Comparison of ENCODE assay signal across 9 mouse cellular contexts in genomic region chr3:144556625-144557324, GRCm38 (mm10). TPM values are rescaled to one million over a fixed set of nuclear protein-coding genes. Genes with fewer than 3 reads are reported as not detected.
DNase-seq lines count a peak whose midpoint lies in the region; ATAC-seq lines count a peak whose summit lies in the region.
"Had no signal": no experiment of that assay in that cellular context is flagged by ENCODE, and none has a peak within 500 bp of the region (broad histone marks: within the 10 kb centered on the region; RNA-seq: fewer than 3 reads in every experiment).

No protein-coding gene starts in this region.

- H3K4me1 ChIP-seq in heart, embryonic 15.5 days (replicated peaks): peaks cover 26% of the 10 kb centered on the region
- peaks cover 52% of the 10 kb centered on the region for H3K4me1 ChIP-seq in forebrain, embryonic 12.5 days
- H3K4me1 ChIP-seq in kidney, embryonic 16.5 days (ENCODE audit: insufficient read depth, low read length): peaks cover 19% of the 10 kb centered on the region
- H3K4me1 ChIP-seq in neural tube, embryonic 14.5 days (ENCODE audit: control insufficient read depth, insufficient read depth, low read length): peaks cover 22% of the 10 kb centered on the region

- no peak overlapping the region for H3K27ac ChIP-seq in heart, embryonic 15.5 days
- peak overlapping the region; percentile 77 for H3K27ac ChIP-seq in forebrain, embryonic 12.5 days
- 0 out of 2 replicates have a peak overlapping the region, but pooled peaks have one; percentile 30 for H3K27ac ChIP-seq in kidney, embryonic 16.5 days (ENCODE audit: low read length)
- no peak overlapping the region for H3K27ac ChIP-seq in neural tube, embryonic 14.5 days (ENCODE audit: low read depth, low read length)

- ATAC-seq in heart, embryonic 15.5 days (replicated peaks; ENCODE audit: insufficient number of reproducible peaks, insufficient read depth, low FRiP score, low read depth): 0 out of 2 replicates have a peak, but pooled peaks have one; percentile 27
- ATAC-seq in forebrain, embryonic 12.5 days (ENCODE audit: low FRiP score): peak; percentile 51
- peak; percentile 85 for ATAC-seq in kidney, embryonic 16.5 days (ENCODE audit: low FRiP score, low TSS enrichment)
- ATAC-seq in neural tube, embryonic 14.5 days (ENCODE audit: low read depth): 0 out of 2 replicates have a peak, but pooled peaks have one; percentile 42

- WGBS in heart, embryonic 15.5 days: 20% methylated on average over 16 of the region's 16 CpGs
- 2% methylated on average over 16 of the region's 16 CpGs for whole genome bisulfite sequencing in forebrain, embryonic 12.5 days
- WGBS in kidney, embryonic 16.5 days: 11% methylated on average over 16 of the region's 16 CpGs
- 3% methylated on average over 16 of the region's 16 CpGs for WGBS in neural tube, embryonic 14.5 days

- peak overlapping the region; percentile 4; the same call in 1 of the 2 replicates for H3K9ac ChIP-seq in heart, embryonic 15.5 days
- peak overlapping the region; percentile 50 for H3K9ac ChIP-seq in forebrain, embryonic 12.5 days
- H3K9ac ChIP-seq in kidney, embryonic 16.5 days (replicated peaks; ENCODE audit: low read length): peak overlapping the region; percentile 33
- H3K9ac ChIP-seq in neural tube, embryonic 14.5 days (replicated peaks; ENCODE audit: low read depth, low read length): peak overlapping the region; percentile 34; the same call in 1 of the 2 replicates

- no peaks in the 10 kb centered on the region for H3K9me3 ChIP-seq in heart, embryonic 15.5 days (replicated peaks)
- H3K9me3 ChIP-seq in forebrain, embryonic 12.5 days: no peaks in the 10 kb centered on the region
- no peaks in the 10 kb centered on the region for H3K9me3 ChIP-seq in kidney, embryonic 16.5 days (ENCODE audit: low read length)
- H3K9me3 ChIP-seq in neural tube, embryonic 14.5 days (ENCODE audit: control insufficient read depth, low read length): no peaks in the 10 kb centered on the region

- no peaks in the 10 kb centered on the region for H3K27me3 ChIP-seq in heart, embryonic 15.5 days
- no peaks in the 10 kb centered on the region for H3K27me3 ChIP-seq in forebrain, embryonic 12.5 days
- H3K27me3 ChIP-seq in kidney, embryonic 16.5 days (ENCODE audit: insufficient read depth, low read length): no peaks in the 10 kb centered on the region
- no peaks in the 10 kb centered on the region for H3K27me3 ChIP-seq in neural tube, embryonic 14.5 days (ENCODE audit: control insufficient read depth, insufficient read depth, low read length)

- H3K4me3 ChIP-seq in heart, embryonic 15.5 days: no peak overlapping the region; the same call in 1 of the 2 replicates
- peak overlapping the region; percentile 15 for H3K4me3 ChIP-seq in forebrain, embryonic 12.5 days (replicated peaks)
- peak overlapping the region; percentile 15; the same call in 1 of the 2 replicates for H3K4me3 ChIP-seq in kidney, embryonic 16.5 days (ENCODE audit: low read length)
- no peak overlapping the region for H3K4me3 ChIP-seq in neural tube, embryonic 14.5 days (ENCODE audit: low read depth, low read length)

- intact Hi-C loops in heart, postnatal 25 days (cut with DNase I): no loop called here

- DNase-seq in heart, postnatal 25 days (ENCODE audit: low spot score): no peak
- DNase-seq in layer of hippocampus, postnatal 14 days (ENCODE audit: low spot score in 2 of 2): no peak
- DNase-seq in natural killer cell, adult 2 months (ENCODE audit: low spot score in 2 of 2): no peak
- DNase-seq in B cell, adult 2 months: no peak

- peak overlapping the region; percentile 42 for H3K4me2 ChIP-seq in heart, embryonic 15.5 days
- H3K4me2 ChIP-seq in forebrain, embryonic 12.5 days: peak overlapping the region; percentile 47
- peak overlapping the region; percentile 52 for H3K4me2 ChIP-seq in kidney, embryonic 16.5 days (replicated peaks; ENCODE audit: low read depth, low read length)
- H3K4me2 ChIP-seq in neural tube, embryonic 14.5 days (ENCODE audit: low read depth, low read length): peak overlapping the region; percentile 38; the same call in 1 of the 2 replicates
- H3K4me2 ChIP-seq: liver, embryonic 11.5 days had no signal

- no peaks in the 10 kb centered on the region for H3K36me3 ChIP-seq in heart, embryonic 15.5 days
- H3K36me3 ChIP-seq in forebrain, embryonic 12.5 days (replicated peaks): 0 out of 2 replicates have a peak, but pooled peaks cover 4% of the 10 kb centered on the region
- H3K36me3 ChIP-seq in kidney, embryonic 16.5 days (ENCODE audit: insufficient read depth, low read length): no peaks in the 10 kb centered on the region
- no peaks in the 10 kb centered on the region for H3K36me3 ChIP-seq in neural tube, embryonic 14.5 days (ENCODE audit: control insufficient read depth, insufficient read depth, low read length)

RNA-seq across cellular contexts. Expression of gene Hs2st1, which starts 13.2 kb away (rescaled TPM):
- 6.1 and 6.9 TPM in 2 replicates for polyA plus RNA-seq in heart, embryonic 15.5 days (2015; fragmentation: Nextera tagmentation; extraction: Ambion mirVana)
- total RNA-seq in heart, postnatal 25 days (2021): 10 to 100 TPM in 1 of 2 experiments, 1 to 10 TPM in 1; 9.8 to 10.3 TPM
- 35.7 and 39.1 TPM in 2 replicates for polyA plus RNA-seq in forebrain, embryonic 12.5 days (2016; fragmentation: Nextera tagmentation; extraction: Ambion mirVana)
- polyA plus RNA-seq in kidney, embryonic 16.5 days (2015; fragmentation: Nextera tagmentation; extraction: Ambion mirVana): 10.2 and 11.3 TPM in 2 replicates
- 17.0 and 18.6 TPM in 2 replicates for polyA plus RNA-seq in neural tube, embryonic 14.5 days (2014; fragmentation: Nextera tagmentation; extraction: Ambion mirVana)
- total RNA-seq in layer of hippocampus, postnatal 14 days (2021): 10 to 100 TPM; 45.1 to 45.9 TPM

RNA-seq across cellular contexts. Expression of gene Selenof, which starts 13.3 kb away (rescaled TPM):
- polyA plus RNA-seq in heart, embryonic 15.5 days (2015; fragmentation: Nextera tagmentation; extraction: Ambion mirVana): 415 and 448 TPM in 2 replicates
- 100 to 1,000 TPM; 141 to 147 TPM for total RNA-seq in heart, postnatal 25 days (2021)
- polyA plus RNA-seq in forebrain, embryonic 12.5 days (2016; fragmentation: Nextera tagmentation; extraction: Ambion mirVana): 467 and 480 TPM in 2 replicates
- polyA plus RNA-seq in kidney, embryonic 16.5 days (2015; fragmentation: Nextera tagmentation; extraction: Ambion mirVana): 645 and 709 TPM in 2 replicates
- polyA plus RNA-seq in neural tube, embryonic 14.5 days (2014; fragmentation: Nextera tagmentation; extraction: Ambion mirVana): 485 and 490 TPM in 2 replicates
- 100 to 1,000 TPM; 296 to 301 TPM for total RNA-seq in layer of hippocampus, postnatal 14 days (2021)

Comparison
In these comparisons a context has a peak if more than half of its experiments do, and no peak if none do; other contexts are left out.
1. ATAC-seq: peak in every context shown above with its lines; median percentile 85 in kidney, embryonic 16.5 days; 51 in forebrain, embryonic 12.5 days; 42 in neural tube, embryonic 14.5 days; 27 in heart, embryonic 15.5 days.
2. H3K27ac ChIP-seq: peak in forebrain, embryonic 12.5 days (single experiment) and kidney, embryonic 16.5 days (single experiment); none in heart, embryonic 15.5 days (single experiment) and neural tube, embryonic 14.5 days (single experiment).
3. H3K4me3 ChIP-seq: peak in forebrain, embryonic 12.5 days (single experiment) and kidney, embryonic 16.5 days (single experiment); none in heart, embryonic 15.5 days (single experiment) and neural tube, embryonic 14.5 days (single experiment).
4. Peak in every context shown above with its lines, with median percentiles within 50 percentile points of each other: H3K4me2 ChIP-seq and H3K9ac ChIP-seq.